Mouse (Mus musculus) thymus, postnatal 4 days (tissue): ENCODE results near the gene Ppil3.

Experiments used
- DNase-seq: peaks from one replicate; pipeline ENCODE4 v3.0.0; 2021

The Ppil3 gene

DNA sequence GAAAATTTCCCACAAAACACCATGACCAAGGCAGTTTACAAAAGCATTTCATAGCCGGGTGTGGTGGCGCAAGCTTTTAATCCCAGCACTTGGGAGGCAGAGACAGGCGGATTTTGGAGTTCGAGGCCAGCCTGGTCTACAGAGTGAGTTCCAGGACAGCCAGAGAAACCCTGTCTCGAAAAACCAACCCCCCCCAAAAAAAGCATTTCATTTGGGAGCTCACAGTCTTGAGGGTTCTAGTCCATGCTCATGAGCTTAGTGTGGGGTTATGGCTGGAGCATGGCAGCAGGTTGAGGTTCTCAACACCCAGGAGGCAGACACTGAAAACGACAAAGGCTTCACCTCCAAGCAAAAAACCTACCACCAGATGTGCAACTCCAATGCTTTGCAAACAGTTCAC lies 37.1 kb downstream of the Ppil3 start:
- no peak for DNase-seq

- DNase-seq, result no peak
Observed at GRCm38 (mm10) chr1:58407321-58407720, 38.0 kb downstream of the Ppil3 start.

DNA sequence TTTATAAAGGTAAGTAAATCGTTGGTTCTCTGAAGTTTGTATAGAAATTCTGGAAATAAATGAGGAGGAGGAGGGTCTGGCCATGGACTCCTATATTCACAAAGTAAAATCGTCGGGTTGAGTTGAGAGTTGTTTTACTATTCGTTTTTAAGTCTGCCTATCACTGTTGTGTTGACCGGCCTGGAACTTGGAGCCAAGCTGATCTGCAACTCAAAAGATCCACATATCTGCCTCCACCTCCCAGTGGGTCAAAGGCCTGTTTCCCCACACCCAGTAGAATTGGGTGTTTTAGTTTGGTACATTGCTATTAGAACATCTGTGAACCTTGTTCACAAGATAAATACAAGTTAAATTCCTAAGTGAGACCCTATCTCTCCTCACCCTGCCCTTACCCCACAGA lies 41.5 kb downstream of the Ppil3 start:
- no peak for DNase-seq

- DNase-seq, result no peak
Observed at GRCm38 (mm10) chr1:58401396-58401795, 43.9 kb downstream of the Ppil3 start.

- DNase-seq, result no peak
Observed at GRCm38 (mm10) chr1:58397731-58398130, 47.6 kb downstream of the Ppil3 start.

DNA sequence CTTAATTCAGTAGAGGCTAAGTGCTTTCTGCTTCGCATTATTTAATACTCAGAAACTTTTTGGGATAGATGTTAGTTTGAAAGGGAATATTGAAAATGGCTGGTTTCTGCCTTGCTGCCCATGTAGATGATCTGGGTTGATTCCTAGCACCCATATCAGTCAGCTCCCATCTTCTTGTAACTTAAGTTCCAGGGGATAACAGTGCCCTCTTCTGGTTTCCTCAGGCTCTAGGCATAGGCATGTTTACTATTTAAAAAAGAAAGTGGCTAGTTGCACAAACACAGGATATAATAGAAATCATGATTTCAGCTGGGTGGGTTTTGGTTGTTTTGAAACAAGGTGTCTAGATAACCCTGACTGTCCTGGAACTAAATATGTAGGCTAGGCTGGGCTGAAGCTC lies 49.1 kb downstream of the Ppil3 start:
- DNase-seq, result no peak

DNA sequence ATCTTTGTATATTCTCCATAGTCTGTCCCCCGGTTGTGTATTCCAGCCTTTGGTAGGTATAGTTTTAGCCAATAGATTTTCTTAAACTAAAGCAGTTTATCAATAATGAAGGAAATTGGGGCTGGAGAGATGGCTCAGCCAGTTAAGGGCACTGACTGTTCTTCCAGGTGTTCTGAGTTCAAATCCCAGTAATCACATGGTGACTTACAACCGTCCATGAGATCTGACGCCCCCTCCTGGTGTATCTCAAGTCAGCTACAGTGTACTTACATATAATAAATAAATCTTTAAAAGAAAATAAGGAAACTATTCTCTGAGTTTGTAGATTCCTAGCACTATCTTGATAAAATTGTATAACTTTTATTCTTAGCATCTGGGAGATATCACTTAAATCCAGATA lies 49.9 kb downstream of the Ppil3 start:
- DNase-seq, result no peak

DNA sequence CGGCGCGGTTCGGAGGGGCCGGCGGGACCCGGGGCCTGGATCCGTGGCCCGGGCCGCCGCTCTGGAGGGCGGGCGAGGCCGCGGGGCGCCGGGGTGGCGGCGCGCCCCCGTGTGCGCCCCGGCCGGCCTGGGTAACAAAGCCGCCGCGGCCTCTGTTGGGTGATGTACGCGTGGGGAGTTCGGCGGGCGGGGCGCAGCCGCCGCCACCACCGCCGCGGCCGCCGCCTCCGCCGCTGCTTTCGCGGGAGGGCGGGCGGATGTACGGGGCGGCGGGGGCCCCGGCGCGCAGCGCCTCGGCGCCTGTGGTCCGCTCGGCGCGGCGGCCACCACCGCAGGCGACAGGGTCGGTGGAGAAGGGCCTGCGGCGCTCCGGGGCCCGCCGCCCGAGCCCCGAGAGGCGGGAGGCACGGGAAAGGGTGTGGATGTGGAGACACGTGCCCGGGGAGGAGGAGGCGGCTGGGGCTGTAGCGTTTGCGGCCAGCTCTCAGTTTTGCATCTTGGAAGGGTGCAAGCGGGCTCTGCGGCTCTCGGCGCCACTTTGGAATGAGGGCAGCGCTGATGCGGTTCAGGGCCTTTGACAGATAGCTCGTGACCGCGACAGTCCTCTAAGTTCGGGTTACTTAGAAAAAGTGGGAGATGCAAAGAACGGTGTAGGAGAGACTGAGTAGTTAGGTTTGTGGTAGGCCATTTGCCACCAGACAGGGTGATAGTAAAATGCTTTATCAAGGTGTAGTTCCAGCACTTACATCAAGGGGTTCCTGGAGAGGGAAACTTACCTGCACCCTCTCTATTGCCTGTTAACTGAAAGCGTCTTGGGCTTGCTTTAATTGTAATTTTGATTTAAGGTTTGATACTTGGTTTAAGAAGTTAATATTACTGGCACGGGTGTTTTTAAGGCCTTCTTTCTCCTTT lies 51.7 kb downstream of the Ppil3 start:
- DNase-seq, result peak; percentile 67

- peak; percentile 96 for DNase-seq
Observed at GRCm38 (mm10) chr1:58392652-58393283, 52.5 kb downstream of the Ppil3 start, which contains the start of gene Bzw1. TSS of gene Bzw1 (plus strand) at chr1:58392898.

DNA sequence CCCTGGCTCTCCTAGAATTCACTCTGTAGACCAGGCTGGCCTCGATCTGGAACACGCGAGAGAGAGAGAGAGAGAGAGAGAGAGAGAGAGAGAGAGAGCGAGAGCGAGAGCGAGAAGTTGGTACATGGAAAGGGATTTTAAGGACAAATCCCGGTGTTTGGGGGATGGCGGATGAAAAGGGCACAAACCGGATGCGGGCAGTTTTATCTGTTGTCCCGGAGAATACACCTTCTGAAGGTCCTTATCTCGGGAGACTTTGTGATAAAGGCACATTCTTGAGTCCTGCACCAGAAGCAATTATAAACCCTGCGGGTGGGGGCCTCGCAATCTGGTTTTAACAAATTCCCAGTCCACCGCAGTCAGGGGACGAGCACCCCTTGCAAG lies 53.0 kb downstream of the Ppil3 start:
- no peak for DNase-seq

DNA sequence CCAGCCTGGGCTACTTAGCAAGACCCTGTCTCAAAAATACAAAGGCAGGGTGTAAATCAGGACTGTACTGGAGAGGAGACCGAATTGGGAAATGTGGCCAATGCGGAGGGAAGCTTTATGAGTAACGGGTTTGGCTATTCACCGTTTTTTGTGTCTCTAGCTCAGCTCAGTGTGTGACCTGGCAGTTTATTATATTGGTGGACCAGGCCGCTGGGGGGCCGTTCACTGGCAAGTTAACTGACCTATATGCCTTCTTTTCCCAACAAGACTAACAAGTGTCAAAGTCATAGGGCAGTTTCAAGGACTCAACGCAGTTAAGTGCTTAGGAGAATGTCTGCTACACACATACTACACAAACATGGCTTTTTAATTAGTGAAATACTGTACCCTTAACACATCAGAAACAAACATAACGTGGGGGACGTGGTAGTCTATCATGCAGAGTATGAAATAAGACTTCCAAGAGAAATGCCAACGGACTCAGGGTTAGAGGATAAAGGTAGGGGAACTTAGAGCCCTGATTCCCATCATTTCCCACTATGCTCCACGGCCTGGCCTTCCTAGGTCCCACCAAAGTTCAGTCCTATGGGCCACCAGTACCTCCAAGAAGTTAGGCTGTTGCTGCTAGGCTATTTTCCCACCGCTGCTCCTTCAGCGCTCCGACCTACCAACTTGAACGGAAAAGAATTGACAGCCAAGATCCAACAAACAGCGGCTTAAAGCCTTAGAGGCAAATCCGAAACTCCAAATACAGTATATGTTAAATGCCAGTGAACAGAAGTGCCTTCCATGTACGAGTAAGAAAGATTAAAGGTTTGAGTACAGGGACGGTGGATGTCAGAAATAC lies 53.6 kb downstream of the Ppil3 start:
- no peak for DNase-seq

DNA sequence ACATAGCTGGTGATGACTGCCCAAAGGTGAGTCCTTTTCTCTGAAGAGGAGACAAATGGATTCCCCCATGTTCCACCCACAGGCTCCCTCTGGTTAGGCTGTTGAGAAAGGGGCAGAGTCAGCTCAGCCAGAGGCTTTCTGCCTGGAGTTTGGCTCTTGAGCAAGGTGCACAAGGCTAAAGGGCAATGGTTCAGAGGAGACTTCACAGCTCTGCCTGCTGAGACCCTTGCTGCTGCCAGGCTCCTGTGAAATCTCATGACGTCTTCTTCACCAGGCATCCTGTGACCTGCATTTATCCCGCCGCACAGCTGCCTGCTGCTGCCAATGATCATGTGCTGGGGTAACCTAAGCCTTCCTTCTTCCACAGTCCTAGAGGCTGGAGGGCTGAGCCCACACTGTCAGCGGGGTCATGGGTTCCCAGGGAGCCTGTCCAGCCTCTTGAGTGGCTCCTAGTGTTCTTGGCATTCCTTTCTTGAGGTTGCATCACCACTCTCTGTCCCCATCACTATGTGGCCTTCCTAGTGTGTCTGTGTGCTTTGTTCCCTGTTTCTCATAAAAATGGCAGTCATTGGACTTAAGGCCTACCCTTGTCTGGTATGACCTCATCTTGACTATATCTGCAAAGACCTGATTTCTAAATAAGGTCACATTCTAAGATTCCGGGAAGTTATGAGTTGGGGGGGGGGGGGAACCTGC lies 62.6 kb downstream of the Ppil3 start:
- no peak for DNase-seq
